Mouse (Mus musculus) stomach, postnatal 0 days (tissue): ENCODE measurements around the gene Clrn3. TPM values are rescaled to one million over a fixed set of nuclear protein-coding genes. Genes with fewer than 3 reads are reported as not detected.
"Not testable (repeated sequence)": the region's sequence is repeated elsewhere in the genome, so short reads cannot be mapped to it uniquely, and the experiment has no call there.

Experiments
- ATAC-seq: fragments of 200-750 bp; cut with Nextera tagmentation; 2 replicates; pipeline ENCODE4 v1.8.0; 2017; ENCODE audit not compliant: low FRiP score, low TSS enrichment
- DNase-seq: peaks from one replicate; pipeline ENCODE4 v3.0.0-alpha.2; 2016; ENCODE audit warnings: low spot score
- H3K27ac ChIP-seq: fragments of 300-500 bp; sonication (generic); replicated peaks from 2 replicates; pipeline ENCODE4 v1.5.1; 2014; ENCODE audit warnings: mild to moderate bottlenecking, control low read depth
- H3K27me3 ChIP-seq: fragments of 300-500 bp; sonication (generic); 2 replicates; pipeline ENCODE4 v1.6.1; 2014; ENCODE audit warnings: low read length; ENCODE audit not compliant: control insufficient read depth, insufficient read depth
- H3K36me3 ChIP-seq: fragments of 300-500 bp; sonication (generic); 2 replicates; pipeline ENCODE4 v1.6.1; 2014; ENCODE audit warnings: low read length, mixed read lengths; ENCODE audit not compliant: control insufficient read depth, insufficient read depth
- H3K4me1 ChIP-seq: fragments of 300-500 bp; sonication (generic); replicated peaks from 2 replicates; pipeline ENCODE4 v1.6.1; 2014; ENCODE audit warnings: antibody characterized with exemption; ENCODE audit not compliant: control insufficient read depth, insufficient read depth
- H3K4me2 ChIP-seq: fragments of 300-500 bp; sonication (generic); replicated peaks from 2 replicates; pipeline ENCODE4 v1.6.1; 2014; ENCODE audit warnings: low read depth, mild to moderate bottlenecking, control low read depth, moderate library complexity
- H3K4me3 ChIP-seq: fragments of 300-500 bp; sonication (generic); 2 replicates; pipeline ENCODE4 v1.5.1; 2014; ENCODE audit warnings: low read depth, low read length, control low read depth
- H3K9ac ChIP-seq: fragments of 300-500 bp; sonication (generic); 2 replicates; pipeline ENCODE4 v1.6.1; 2014; ENCODE audit warnings: mild to moderate bottlenecking, low read length, control low read depth, mixed read lengths
- H3K9me3 ChIP-seq: fragments of 300-500 bp; sonication (generic); 2 replicates; pipeline ENCODE4 v1.6.1; 2016; ENCODE audit warnings: low read length; ENCODE audit not compliant: control insufficient read depth
- CTCF ChIP-seq: IDR thresholded peaks from 2 replicates; pipeline ENCODE4 v1.5.1; 2016; ENCODE audit warnings: antibody characterized with exemption, low read depth, mild to moderate bottlenecking, moderate library complexity
- EP300 ChIP-seq: optimal IDR thresholded peaks from 2 replicates; pipeline ENCODE3; 2016; ENCODE audit warnings: antibody characterized with exemption
- WGBS: fragments of 180-500 bp; shearing (Covaris S2); extraction: QIAGEN DNeasy Blood & Tissue Kit; methylation state at CpG from one replicate; pipeline ENCODE4 v1.1.7; 2014; 5-methylcytosine and 5-hydroxymethylcytosine counted together
- polyA plus RNA-seq: library from polyadenylated mRNA; unstranded; fragments of >200 nt; fragmentation: Nextera tagmentation; extraction: Ambion mirVana; gene quantifications from 2 replicates; pipeline ENCODE4 v1.2.1, GENCODE M21; 2015

Clrn3 gene
- 0.51 and 0.63 TPM in 2 replicates for polyA plus RNA-seq

GRCm38 (mm10) chr7:135528515-135528914 is at the start of gene Clrn3:
Gene Clrn3, minus strand, starts transcription at chr7:135528654.
- Histone ChIP-seq H3K9ac (no peak within 1 kb of the TSS), H3K4me1 (no peaks in the 10 kb centered on the region), H3K4me2 (no peak within 1 kb of the TSS), H3K9me3 (no peaks in the 10 kb centered on the region), H3K27me3 (no peaks in the 10 kb centered on the region), H3K36me3 (no peaks in the 10 kb centered on the region), H3K4me3 (no peak within 1 kb of the TSS), H3K27ac (no peak within 1 kb of the TSS)
- TF ChIP-seq EP300 (no peak), CTCF (no peak)
- ATAC-seq (peak; percentile 42; the same call in 1 of the 2 replicates), DNase-seq (no peak)
- WGBS, result 77% methylated on average over 7 of the region's 7 CpGs

- TF ChIP-seq EP300 (no peak), CTCF (no peak)
- ATAC-seq (no peak), DNase-seq (no peak)
- Histone ChIP-seq H3K4me1 (no peaks in the 10 kb centered on the region), H3K4me2 (no peak overlapping the region), H3K27me3 (no peaks in the 10 kb centered on the region), H3K27ac (no peak overlapping the region), H3K36me3 (no peaks in the 10 kb centered on the region), H3K9me3 (no peaks in the 10 kb centered on the region), H3K9ac (no peak overlapping the region), H3K4me3 (no peak overlapping the region)
- WGBS, result 88% methylated on average over 3 of the region's 3 CpGs
These were observed 47.9 kb upstream of the Clrn3 start for GRCm38 (mm10) chr7:135576329-135576728.

GRCm38 (mm10) chr7:135575319-135576069 is 47.0 kb upstream of the Clrn3 start:
- WGBS, result 55% methylated on average over 7 of the region's 7 CpGs
- ATAC-seq, H3K36me3 ChIP-seq, H3K9me3 ChIP-seq, H3K27ac ChIP-seq, H3K4me1 ChIP-seq, H3K27me3 ChIP-seq, H3K4me3 ChIP-seq, H3K4me2 ChIP-seq, DNase-seq, H3K9ac ChIP-seq: not testable (repeated sequence)

GRCm38 (mm10) chr7:135571951-135572559 is 43.6 kb upstream of the Clrn3 start:
- no peak overlapping the region for H3K4me2 ChIP-seq
- no peaks in the 10 kb centered on the region for H3K4me1 ChIP-seq
- no peak overlapping the region for H3K4me3 ChIP-seq
- ATAC-seq (peak; percentile 66; the same call in 1 of the 2 replicates), DNase-seq (peak; percentile 19)
- H3K9me3 ChIP-seq, result no peaks in the 10 kb centered on the region
- TF ChIP-seq EP300 (no peak), CTCF (no peak)
- H3K36me3 ChIP-seq, result no peaks in the 10 kb centered on the region
- no peak overlapping the region for H3K9ac ChIP-seq
- H3K27ac ChIP-seq, result no peak overlapping the region
- WGBS, result 34% methylated on average over 10 of the region's 10 CpGs
- H3K27me3 ChIP-seq, result no peaks in the 10 kb centered on the region

- ATAC-seq (no peak), DNase-seq (no peak)
- H3K9me3 ChIP-seq, result no peaks in the 10 kb centered on the region
- H3K36me3 ChIP-seq, result no peaks in the 10 kb centered on the region
- H3K9ac ChIP-seq, result no peak overlapping the region
- H3K4me3 ChIP-seq, result no peak overlapping the region
- no peaks in the 10 kb centered on the region for H3K4me1 ChIP-seq
- H3K4me2 ChIP-seq, result no peak overlapping the region
- TF ChIP-seq CTCF, result no peak
- TF ChIP-seq EP300, result no peak
- H3K27me3 ChIP-seq, result no peaks in the 10 kb centered on the region
- 0 out of 2 replicates have a peak overlapping the region, but pooled peaks have one; percentile 4 for H3K27ac ChIP-seq
These were observed 42.9 kb upstream of the Clrn3 start for GRCm38 (mm10) chr7:135571392-135571791.

GRCm38 (mm10) chr7:135568550-135568949 is 40.1 kb upstream of the Clrn3 start:
- H3K27me3 ChIP-seq, result no peaks in the 10 kb centered on the region
- no peak for DNase-seq
- no peak for TF ChIP-seq CTCF
- no peak for TF ChIP-seq EP300
- H3K36me3 ChIP-seq, result no peaks in the 10 kb centered on the region
- no peaks in the 10 kb centered on the region for H3K9me3 ChIP-seq
- 58% methylated on average over 2 of the region's 2 CpGs for WGBS
- H3K4me3 ChIP-seq, result no peak overlapping the region
- no peaks in the 10 kb centered on the region for H3K4me1 ChIP-seq
- no peak for ATAC-seq
- no peak overlapping the region for H3K9ac ChIP-seq
- no peak overlapping the region for H3K27ac ChIP-seq
- no peak overlapping the region for H3K4me2 ChIP-seq
